Mouse (Mus musculus): ENCODE results near the gene Smyd1. TPM values are rescaled to one million over a fixed set of nuclear protein-coding genes. Genes with fewer than 3 reads are reported as not detected.
"Not testable (repeated sequence)": the region's sequence is repeated elsewhere in the genome, so short reads cannot be mapped to it uniquely, and the experiment has no call there.

Smyd1 gene
- total RNA-seq, 2 experiments from 2014 or later, result 336 to 365 TPM

- intact Hi-C loops (cut with DNase I), result no loop called here
Measured at GRCm38 (mm10) chr6:71330486-71330885, 8.5 kb upstream of the Smyd1 start.

DNA sequence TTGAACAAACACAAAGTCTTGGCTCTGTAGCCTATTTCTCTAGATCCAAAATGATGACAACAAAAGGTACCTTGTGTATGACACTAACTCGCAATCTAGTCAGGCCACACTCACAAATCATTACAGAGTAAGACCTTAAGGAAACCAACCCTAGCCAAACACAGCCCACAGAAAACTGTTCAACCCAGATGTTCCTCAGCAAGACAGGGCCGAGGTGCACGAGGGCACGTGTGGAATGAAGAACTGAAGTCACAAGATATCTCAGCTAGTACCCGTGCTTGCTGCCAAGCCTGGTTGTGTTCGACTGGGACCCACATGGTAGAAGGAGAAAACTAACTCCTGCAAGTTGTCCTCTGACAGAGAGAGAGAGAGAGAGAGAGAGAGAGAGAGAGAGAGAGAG is 7.8 kb upstream of the Smyd1 start:
- no peak for DNase-seq
- intact Hi-C loops (cut with DNase I), result no loop called here

More at GRCm38 (mm10) chr6:71330486-71330885, 8.5 kb upstream of the Smyd1 start:
- DNase-seq, result no peak

GRCm38 (mm10) chr6:71324816-71325215 is 2.8 kb upstream of the Smyd1 start:
- DNase-seq, result no peak
- intact Hi-C loops (cut with DNase I), result no loop called here

DNA sequence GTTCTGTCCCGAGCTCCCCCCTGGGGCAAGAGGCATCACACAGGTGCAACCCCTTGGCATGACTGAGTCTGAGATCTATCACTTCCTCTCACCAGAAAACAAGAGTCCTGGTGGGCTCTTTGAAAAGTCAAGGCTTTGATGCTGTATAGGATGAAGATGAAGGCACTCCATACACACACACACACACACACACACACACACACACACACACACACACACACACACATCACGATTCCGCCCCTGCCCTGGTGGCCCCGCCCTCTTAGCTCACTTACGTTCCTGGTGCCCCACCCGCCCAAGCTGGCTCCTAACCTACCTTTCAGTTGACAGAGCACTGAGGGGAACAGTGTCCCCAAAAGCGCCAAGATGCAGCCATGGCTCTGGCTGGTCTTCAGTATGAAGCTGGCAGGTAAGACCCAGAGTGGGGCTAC is 473 bp upstream of the Smyd1 start, which contains the start of gene Cd8b1:
Gene Cd8b1 (plus strand): TSS at position 298 of the 431 bp plus-strand sequence.
- intact Hi-C loops (cut with DNase I), result no loop called here
- DNase-seq, result no peak

GRCm38 (mm10) chr6:71307486-71307885 is 14.5 kb downstream of the Smyd1 start:
- no peak for DNase-seq
- intact Hi-C loops (cut with DNase I), result loop anchor here (10.0 kb wide), 1 partner anchor 143 kb away; no protein-coding TSS in a partner anchor

DNA sequence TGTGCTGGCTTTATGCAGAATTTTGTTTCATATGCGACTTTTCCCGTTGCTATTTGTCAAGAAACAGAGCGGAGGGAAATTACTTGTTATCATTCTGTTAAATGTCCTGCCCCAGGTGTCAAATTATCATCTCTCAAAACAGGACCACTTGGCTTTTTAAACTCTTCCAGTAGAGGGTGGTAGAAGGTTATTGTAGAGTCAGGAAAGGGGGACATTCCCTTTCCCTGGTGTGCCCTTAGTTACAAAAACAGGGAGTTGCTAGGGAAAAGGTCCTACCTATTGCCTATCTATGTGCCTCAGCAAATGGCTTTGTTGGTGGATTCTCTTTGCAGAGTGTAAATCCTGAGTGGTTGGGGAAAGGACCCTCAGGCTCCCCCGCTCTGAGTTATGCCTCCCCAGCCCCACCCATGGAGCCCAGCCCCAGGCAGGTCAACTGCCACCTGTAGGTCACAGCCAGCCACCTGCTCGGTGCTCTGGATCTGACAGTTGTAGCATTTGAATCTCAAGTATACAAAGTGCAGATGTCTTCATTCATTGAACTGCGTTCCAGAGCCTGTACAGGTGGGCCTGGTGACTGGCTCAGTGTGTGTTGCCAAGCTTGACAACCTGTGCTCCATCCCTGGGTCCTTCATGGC is 19.8 kb downstream of the Smyd1 start:
- intact Hi-C loops (cut with DNase I), result loop anchor here (10.0 kb wide), 1 partner anchor 137 kb away; no protein-coding TSS in a partner anchor

DNA sequence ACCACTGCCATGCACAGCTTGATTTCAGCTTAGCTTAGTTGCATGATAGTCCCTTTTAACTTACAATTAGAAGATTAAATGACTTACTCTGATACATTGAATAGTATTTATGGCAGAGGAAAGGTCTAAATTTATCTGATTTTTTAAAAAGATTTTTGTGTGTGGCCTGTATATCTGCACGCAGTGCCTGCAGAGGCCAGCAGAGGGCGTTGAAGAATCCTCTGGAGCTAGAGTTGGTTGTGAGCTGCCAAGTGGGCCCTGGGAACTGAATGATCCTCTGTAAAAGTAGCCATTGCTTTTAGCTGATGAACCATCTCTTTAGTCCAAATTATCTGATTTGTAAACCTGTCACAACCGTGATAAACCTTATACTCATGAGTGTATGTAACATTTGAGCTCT is 23.3 kb downstream of the Smyd1 start:
- no peak for DNase-seq
- intact Hi-C loops (cut with DNase I), result no loop called here

More for the DNA sequence above, 19.8 kb downstream of the Smyd1 start:
- DNase-seq, result no peak

- DNase-seq, result no peak
- intact Hi-C loops (cut with DNase I), result no loop called here
Measured at GRCm38 (mm10) chr6:71298051-71298450, 24.0 kb downstream of the Smyd1 start.

DNA sequence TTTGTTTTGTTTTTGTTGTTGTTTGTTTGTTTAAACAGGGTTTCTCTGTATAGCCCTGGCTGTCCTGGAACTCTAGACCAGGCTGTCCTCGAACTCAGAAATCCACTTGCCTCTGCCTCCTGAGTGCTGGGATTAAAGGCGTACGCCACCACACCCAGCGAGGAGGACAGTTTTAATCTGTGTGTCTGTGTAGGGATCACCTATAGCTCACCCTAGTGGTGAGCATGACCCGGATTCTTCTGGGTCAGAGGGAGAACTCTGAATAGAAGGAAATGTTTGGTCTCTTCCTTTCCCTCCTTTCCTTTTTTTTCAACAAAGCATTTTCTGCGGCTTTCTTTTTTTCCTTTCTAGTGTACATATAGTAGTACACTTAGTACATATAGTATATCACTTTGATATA is 26.7 kb downstream of the Smyd1 start:
- intact Hi-C loops (cut with DNase I), result no loop called here
- DNase-seq, result no peak

GRCm38 (mm10) chr6:71293509-71293908 is 28.5 kb downstream of the Smyd1 start:
- intact Hi-C loops (cut with DNase I), result no loop called here

GRCm38 (mm10) chr6:71279418-71279817 is 42.6 kb downstream of the Smyd1 start:
- DNase-seq, result no peak
- intact Hi-C loops (cut with DNase I), result loop anchor here (10.0 kb wide), 1 partner anchor 145 kb away; no protein-coding TSS in a partner anchor

More at GRCm38 (mm10) chr6:71293509-71293908, 28.5 kb downstream of the Smyd1 start:
- no peak for DNase-seq

- intact Hi-C loops (cut with DNase I), result loop anchor here (10.0 kb wide), 1 partner anchor 150 kb away; no protein-coding TSS in a partner anchor
Measured at GRCm38 (mm10) chr6:71274621-71275020, 47.4 kb downstream of the Smyd1 start.

DNA sequence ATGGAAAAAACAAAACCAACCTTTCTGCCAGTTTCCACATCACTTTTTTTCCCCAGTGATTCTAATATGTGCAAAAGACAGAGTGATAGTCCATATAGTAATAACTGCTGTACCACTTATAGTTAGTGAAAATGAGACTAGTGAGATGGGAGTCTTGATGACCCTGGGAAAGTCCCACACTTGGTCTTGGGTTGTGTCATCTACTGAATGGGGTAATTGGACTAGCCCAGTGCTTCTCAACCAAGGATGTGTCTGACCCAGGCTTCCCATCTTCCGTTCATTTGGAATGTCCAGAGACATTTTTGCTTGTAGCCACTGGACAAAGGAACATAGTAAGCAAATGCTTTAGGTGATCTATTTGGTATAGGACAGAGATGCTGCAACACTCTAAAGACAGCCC is 48.3 kb downstream of the Smyd1 start:
- intact Hi-C loops (cut with DNase I), result loop anchor here (10.0 kb wide), 1 partner anchor 151 kb away; no protein-coding TSS in a partner anchor
- DNase-seq, result no peak

More at GRCm38 (mm10) chr6:71274621-71275020, 47.4 kb downstream of the Smyd1 start:
- no peak for DNase-seq

DNA sequence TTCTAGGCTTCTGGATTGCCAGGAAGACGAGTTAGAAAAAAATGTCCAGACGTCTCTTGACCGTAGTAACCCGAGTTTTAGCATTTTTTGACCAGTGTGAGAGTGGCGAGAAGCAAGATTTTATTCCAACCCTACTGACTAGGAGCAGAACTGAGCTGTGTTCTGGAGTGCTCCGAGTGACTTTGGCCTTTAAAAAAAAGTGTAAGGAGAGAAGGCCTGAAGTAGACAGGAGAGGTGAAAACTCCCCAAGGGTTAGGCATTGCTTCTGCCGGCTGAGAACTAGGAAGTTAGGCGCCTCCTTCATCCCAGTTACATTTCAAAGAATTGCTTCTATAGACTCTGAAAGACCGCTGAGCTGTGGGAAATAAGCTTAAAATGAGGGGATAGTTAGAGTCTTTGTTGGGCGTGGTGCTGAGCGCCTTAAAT is 49.7 kb downstream of the Smyd1 start:
- DNase-seq, result no peak
- intact Hi-C loops (cut with DNase I), result loop anchor here (10.0 kb wide), 1 partner anchor 152 kb away; no protein-coding TSS in a partner anchor

GRCm38 (mm10) chr6:71271389-71272315 is 50.4 kb downstream of the Smyd1 start, which contains the start of gene Krcc1:
Krcc1 (plus strand) TSS chr6:71271677.
- intact Hi-C loops (cut with DNase I), result loop anchor here (10.0 kb wide), 1 partner anchor 153 kb away; no protein-coding TSS in a partner anchor
- peak; percentile 96 for DNase-seq

- intact Hi-C loops (cut with DNase I), result loop anchor here (10.0 kb wide), 1 partner anchor 154 kb away; no protein-coding TSS in a partner anchor
- DNase-seq, result no peak
Measured at GRCm38 (mm10) chr6:71271057-71271388, 51.0 kb downstream of the Smyd1 start.

DNA sequence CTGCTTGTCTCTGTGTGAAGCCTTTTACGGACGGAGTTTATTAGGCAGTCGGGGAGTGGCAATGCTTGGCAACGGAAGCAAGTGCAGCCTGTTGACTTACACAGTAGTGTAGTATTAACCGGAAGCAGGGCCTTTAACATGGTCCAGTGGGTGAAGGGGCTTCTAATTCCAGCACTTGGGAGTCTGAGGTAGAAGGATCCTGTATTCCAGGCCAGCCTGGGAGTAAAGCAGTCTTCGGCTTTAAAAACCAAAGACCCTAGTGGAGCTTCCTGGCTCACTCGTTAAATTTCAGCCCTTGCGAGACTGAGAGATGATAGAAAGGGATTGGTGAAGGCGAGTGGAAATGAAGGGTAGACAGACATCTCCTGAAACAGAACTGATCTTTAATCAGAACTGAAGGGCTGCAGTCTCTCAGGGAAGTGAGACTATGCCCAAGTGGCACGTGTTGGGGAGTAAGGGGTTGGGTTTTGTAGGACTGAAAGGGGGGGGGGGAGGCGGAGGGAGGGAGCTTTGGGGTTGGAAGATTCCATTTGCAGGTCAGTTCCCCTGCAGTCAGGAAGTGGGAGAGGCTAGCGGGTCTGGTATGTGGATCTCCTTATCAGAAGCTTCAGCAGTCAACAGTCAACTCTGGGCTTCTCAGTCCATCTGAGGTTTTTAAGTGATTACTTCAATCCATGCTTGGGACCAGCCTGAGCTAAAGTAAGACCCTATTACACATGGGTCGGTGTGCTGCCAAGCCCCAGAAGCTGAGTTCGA is 51.6 kb downstream of the Smyd1 start:
- DNase-seq, result no peak
- intact Hi-C loops (cut with DNase I), result loop anchor here (10.0 kb wide), 1 partner anchor 154 kb away; no protein-coding TSS in a partner anchor

- intact Hi-C loops (cut with DNase I), result loop anchor here (10.0 kb wide), 1 partner anchor 155 kb away; no protein-coding TSS in a partner anchor
- DNase-seq, result not testable (repeated sequence)
Measured at GRCm38 (mm10) chr6:71269686-71270050, 52.4 kb downstream of the Smyd1 start.

- DNase-seq, result no peak
- intact Hi-C loops (cut with DNase I), result no loop called here
Measured at GRCm38 (mm10) chr6:71268929-71269685, 52.9 kb downstream of the Smyd1 start.
